Mouse (Mus musculus): ENCODE data around the gene Ptpn21. TPM values are rescaled to one million over a fixed set of nuclear protein-coding genes. Genes with fewer than 3 reads are reported as not detected.

Ptpn21 gene
- polyA plus RNA-seq, 1 experiment from 2014 or later: 12.0 TPM

GRCm38 (mm10) chr12:98733165-98733564, 4.0 kb downstream of the Ptpn21 start:
- Histone ChIP-seq H3K9ac (ENCODE audit: low read length) (peak overlapping the region; percentile 27), H3K4me1 (replicated peaks; ENCODE audit: control insufficient read depth, insufficient read depth, low read length) (peaks cover 12% of the 10 kb centered on the region; the same call in 1 of the 2 replicates), H3K27me3 (ENCODE audit: control insufficient read depth, insufficient read depth, low read length) (no peaks in the 10 kb centered on the region), H3K27ac (ENCODE audit: low read depth, low read length) (no peak overlapping the region), H3K4me3 (ENCODE audit: low read depth, low read length) (peak overlapping the region; percentile 47; the same call in 1 of the 2 replicates), H3K9me3 (ENCODE audit: control insufficient read depth, low read length) (no peaks in the 10 kb centered on the region), H3K36me3 (ENCODE audit: control insufficient read depth, insufficient read depth, low read length) (no peaks in the 10 kb centered on the region), H3K4me2 (ENCODE audit: low read depth, low read length, severe bottlenecking) (peak overlapping the region; percentile 88; the same call in 1 of the 2 replicates)
- WGBS: 66% methylated on average over 3 of the region's 3 CpGs
- DNase-seq (ENCODE audit: low spot score): no peak
- ATAC-seq (replicated peaks; ENCODE audit: low FRiP score): no peak

- Histone ChIP-seq H3K4me1 (replicated peaks; ENCODE audit: control insufficient read depth, insufficient read depth, low read length) (peaks cover 9% of the 10 kb centered on the region; the same call in 1 of the 2 replicates), H3K9ac (ENCODE audit: low read length) (no peak overlapping the region), H3K36me3 (ENCODE audit: control insufficient read depth, insufficient read depth, low read length) (no peaks in the 10 kb centered on the region), H3K4me2 (ENCODE audit: low read depth, low read length, severe bottlenecking) (no peak overlapping the region), H3K27me3 (ENCODE audit: control insufficient read depth, insufficient read depth, low read length) (no peaks in the 10 kb centered on the region), H3K27ac (ENCODE audit: low read depth, low read length) (no peak overlapping the region), H3K4me3 (ENCODE audit: low read depth, low read length) (no peak overlapping the region), H3K9me3 (ENCODE audit: control insufficient read depth, low read length) (no peaks in the 10 kb centered on the region)
- whole genome bisulfite sequencing: 86% methylated on average over 11 of the region's 11 CpGs
- no peak for ATAC-seq (replicated peaks; ENCODE audit: low FRiP score)
- no peak for DNase-seq (ENCODE audit: low spot score)
These were observed 6.5 kb downstream of the Ptpn21 start for GRCm38 (mm10) chr12:98730682-98731081.

- Histone ChIP-seq H3K27me3 (ENCODE audit: control insufficient read depth, insufficient read depth, low read length) (no peaks in the 10 kb centered on the region), H3K9ac (ENCODE audit: low read length) (no peak overlapping the region), H3K9me3 (ENCODE audit: control insufficient read depth, low read length) (no peaks in the 10 kb centered on the region), H3K36me3 (ENCODE audit: control insufficient read depth, insufficient read depth, low read length) (no peaks in the 10 kb centered on the region), H3K27ac (ENCODE audit: low read depth, low read length) (no peak overlapping the region), H3K4me3 (ENCODE audit: low read depth, low read length) (no peak overlapping the region), H3K4me1 (replicated peaks; ENCODE audit: control insufficient read depth, insufficient read depth, low read length) (no peaks in the 10 kb centered on the region), H3K4me2 (ENCODE audit: low read depth, low read length, severe bottlenecking) (no peak overlapping the region)
- no peak for ATAC-seq (replicated peaks; ENCODE audit: low FRiP score)
- 86% methylated on average over 7 of the region's 7 CpGs for WGBS
- no peak for DNase-seq (ENCODE audit: low spot score)
These were observed 10.0 kb downstream of the Ptpn21 start for GRCm38 (mm10) chr12:98727186-98727585.

DNA sequence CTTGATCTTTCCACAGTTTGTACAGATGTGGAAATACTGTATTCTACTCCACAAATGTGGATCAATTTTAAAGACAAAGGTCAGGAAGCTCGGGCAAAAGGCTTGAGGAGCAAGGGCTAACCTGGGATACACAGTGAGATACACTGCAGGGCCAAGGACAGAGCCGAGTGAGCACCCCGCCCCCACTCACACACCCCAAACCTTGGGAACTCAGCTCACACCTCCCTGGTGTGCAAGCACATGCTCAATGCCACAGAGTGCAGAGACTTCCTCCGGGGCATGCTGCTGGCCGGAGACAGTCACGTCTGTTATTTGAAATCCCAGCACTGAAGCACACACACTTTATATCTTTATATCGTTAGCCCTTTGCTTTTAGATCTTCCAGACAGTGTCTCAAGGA, 11.1 kb downstream of the Ptpn21 start:
- ATAC-seq (replicated peaks; ENCODE audit: low FRiP score) (no peak), DNase-seq (ENCODE audit: low spot score) (no peak)
- Histone ChIP-seq H3K27me3 (ENCODE audit: control insufficient read depth, insufficient read depth, low read length) (no peaks in the 10 kb centered on the region), H3K36me3 (ENCODE audit: control insufficient read depth, insufficient read depth, low read length) (no peaks in the 10 kb centered on the region), H3K4me2 (ENCODE audit: low read depth, low read length, severe bottlenecking) (no peak overlapping the region), H3K27ac (ENCODE audit: low read depth, low read length) (no peak overlapping the region), H3K9me3 (ENCODE audit: control insufficient read depth, low read length) (no peaks in the 10 kb centered on the region), H3K9ac (ENCODE audit: low read length) (no peak overlapping the region), H3K4me1 (replicated peaks; ENCODE audit: control insufficient read depth, insufficient read depth, low read length) (no peaks in the 10 kb centered on the region), H3K4me3 (ENCODE audit: low read depth, low read length) (no peak overlapping the region)
- WGBS: 90% methylated on average over 7 of the region's 7 CpGs

DNA sequence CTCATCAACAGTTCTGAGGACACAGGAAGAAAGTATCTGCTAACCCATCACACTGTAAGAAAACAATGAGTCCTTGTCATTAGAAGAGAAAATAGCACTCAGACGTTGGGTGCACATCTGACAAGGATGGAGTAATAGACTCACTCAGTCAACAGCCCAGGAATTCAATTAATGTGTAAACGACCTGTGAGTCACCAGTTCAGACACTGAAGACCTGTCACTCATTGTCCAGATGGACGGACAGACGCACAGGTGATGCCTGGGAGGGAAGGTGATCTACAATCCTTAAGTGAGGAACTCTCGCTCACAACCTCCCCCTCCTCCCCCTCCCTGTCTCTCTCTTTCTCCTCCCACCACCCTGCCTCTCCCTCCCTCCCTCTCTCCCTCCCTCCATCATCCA, 12.2 kb downstream of the Ptpn21 start:
- WGBS: 75% methylated on average over 5 of the region's 5 CpGs
- no peaks in the 10 kb centered on the region for H3K4me1 ChIP-seq (replicated peaks; ENCODE audit: control insufficient read depth, insufficient read depth, low read length)
- H3K9me3 ChIP-seq (ENCODE audit: control insufficient read depth, low read length): no peaks in the 10 kb centered on the region
- DNase-seq (ENCODE audit: low spot score) (no peak), ATAC-seq (replicated peaks; ENCODE audit: low FRiP score) (no peak)
- no peak overlapping the region for H3K4me3 ChIP-seq (ENCODE audit: low read depth, low read length)
- no peak overlapping the region for H3K9ac ChIP-seq (ENCODE audit: low read length)
- no peak overlapping the region for H3K4me2 ChIP-seq (ENCODE audit: low read depth, low read length, severe bottlenecking)
- H3K36me3 ChIP-seq (ENCODE audit: control insufficient read depth, insufficient read depth, low read length): no peaks in the 10 kb centered on the region
- no peak overlapping the region for H3K27ac ChIP-seq (ENCODE audit: low read depth, low read length)
- no peaks in the 10 kb centered on the region for H3K27me3 ChIP-seq (ENCODE audit: control insufficient read depth, insufficient read depth, low read length)

- Histone ChIP-seq H3K27me3 (ENCODE audit: control insufficient read depth, insufficient read depth, low read length) (no peaks in the 10 kb centered on the region), H3K9me3 (ENCODE audit: control insufficient read depth, low read length) (no peaks in the 10 kb centered on the region), H3K4me3 (ENCODE audit: low read depth, low read length) (no peak overlapping the region), H3K4me1 (replicated peaks; ENCODE audit: control insufficient read depth, insufficient read depth, low read length) (no peaks in the 10 kb centered on the region), H3K9ac (ENCODE audit: low read length) (no peak overlapping the region), H3K27ac (ENCODE audit: low read depth, low read length) (no peak overlapping the region), H3K4me2 (ENCODE audit: low read depth, low read length, severe bottlenecking) (no peak overlapping the region), H3K36me3 (ENCODE audit: control insufficient read depth, insufficient read depth, low read length) (no peaks in the 10 kb centered on the region)
- WGBS: 92% methylated on average over 7 of the region's 7 CpGs
- ATAC-seq (replicated peaks; ENCODE audit: low FRiP score): no peak
- DNase-seq (ENCODE audit: low spot score): no peak
These were observed 13.0 kb downstream of the Ptpn21 start for GRCm38 (mm10) chr12:98724224-98724623.

GRCm38 (mm10) chr12:98721030-98721429, 16.2 kb downstream of the Ptpn21 start:
- DNase-seq (ENCODE audit: low spot score) (no peak), ATAC-seq (replicated peaks; ENCODE audit: low FRiP score) (no peak)
- Histone ChIP-seq H3K27me3 (ENCODE audit: control insufficient read depth, insufficient read depth, low read length) (no peaks in the 10 kb centered on the region), H3K9me3 (ENCODE audit: control insufficient read depth, low read length) (no peaks in the 10 kb centered on the region), H3K4me3 (ENCODE audit: low read depth, low read length) (no peak overlapping the region), H3K4me2 (ENCODE audit: low read depth, low read length, severe bottlenecking) (no peak overlapping the region), H3K27ac (ENCODE audit: low read depth, low read length) (no peak overlapping the region), H3K4me1 (replicated peaks; ENCODE audit: control insufficient read depth, insufficient read depth, low read length) (no peaks in the 10 kb centered on the region), H3K9ac (ENCODE audit: low read length) (no peak overlapping the region), H3K36me3 (ENCODE audit: control insufficient read depth, insufficient read depth, low read length) (no peaks in the 10 kb centered on the region)
- WGBS: 77% methylated on average over 3 of the region's 3 CpGs

DNA sequence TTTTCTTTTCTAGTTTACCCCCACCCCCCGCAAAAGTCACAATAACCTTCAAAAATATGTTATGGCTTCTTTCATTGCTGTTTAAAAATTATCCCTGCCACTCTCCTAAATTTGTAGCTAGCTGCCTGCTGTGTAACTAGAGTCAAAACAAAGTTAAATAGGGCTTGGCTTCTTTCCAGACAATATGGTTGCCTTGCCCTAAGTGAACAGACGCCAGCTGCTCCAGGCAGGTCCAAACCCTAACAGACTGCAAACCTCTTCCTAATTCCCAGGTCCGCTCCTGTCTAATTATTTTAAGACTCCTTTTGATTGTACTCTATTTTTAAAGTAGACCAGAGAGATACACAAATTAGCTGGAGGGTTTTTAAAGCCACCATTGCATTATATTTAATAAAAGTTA, 16.6 kb downstream of the Ptpn21 start:
- H3K27me3 ChIP-seq (ENCODE audit: control insufficient read depth, insufficient read depth, low read length): no peaks in the 10 kb centered on the region
- DNase-seq (ENCODE audit: low spot score) (no peak), ATAC-seq (replicated peaks; ENCODE audit: low FRiP score) (no peak)
- H3K9ac ChIP-seq (ENCODE audit: low read length): no peak overlapping the region
- 79% methylated on average over 3 of the region's 3 CpGs for WGBS
- no peak overlapping the region for H3K4me2 ChIP-seq (ENCODE audit: low read depth, low read length, severe bottlenecking)
- no peaks in the 10 kb centered on the region for H3K9me3 ChIP-seq (ENCODE audit: control insufficient read depth, low read length)
- H3K4me1 ChIP-seq (replicated peaks; ENCODE audit: control insufficient read depth, insufficient read depth, low read length): no peaks in the 10 kb centered on the region
- no peak overlapping the region for H3K4me3 ChIP-seq (ENCODE audit: low read depth, low read length)
- H3K36me3 ChIP-seq (ENCODE audit: control insufficient read depth, insufficient read depth, low read length): no peaks in the 10 kb centered on the region
- H3K27ac ChIP-seq (ENCODE audit: low read depth, low read length): no peak overlapping the region

- no peak overlapping the region for H3K4me3 ChIP-seq (ENCODE audit: low read depth, low read length)
- ATAC-seq (replicated peaks; ENCODE audit: low FRiP score): no peak
- DNase-seq (ENCODE audit: low spot score): no peak
- no peak overlapping the region for H3K9ac ChIP-seq (ENCODE audit: low read length)
- no peaks in the 10 kb centered on the region for H3K36me3 ChIP-seq (ENCODE audit: control insufficient read depth, insufficient read depth, low read length)
- H3K27ac ChIP-seq (ENCODE audit: low read depth, low read length): no peak overlapping the region
- no peak overlapping the region for H3K4me2 ChIP-seq (ENCODE audit: low read depth, low read length, severe bottlenecking)
- peaks cover 2% of the 10 kb centered on the region; the same call in 1 of the 2 replicates for H3K4me1 ChIP-seq (replicated peaks; ENCODE audit: control insufficient read depth, insufficient read depth, low read length)
- no peaks in the 10 kb centered on the region for H3K9me3 ChIP-seq (ENCODE audit: control insufficient read depth, low read length)
- H3K27me3 ChIP-seq (ENCODE audit: control insufficient read depth, insufficient read depth, low read length): no peaks in the 10 kb centered on the region
- whole genome bisulfite sequencing: 96% methylated on average over 2 of the region's 2 CpGs
These were observed 21.1 kb downstream of the Ptpn21 start for GRCm38 (mm10) chr12:98716142-98716541.
